Mouse (Mus musculus) olfactory bulb, adult 2 months (tissue): Measurements from ENCODE around the gene Nhsl1. TPM values are rescaled to one million over a fixed set of nuclear protein-coding genes. Genes with fewer than 3 reads are reported as not detected.

ENCODE experiments used
- H3K27ac ChIP-seq: fragments of 200-500 bp; 2 replicates; pipeline ENCODE4 v1.5.1; 2012; ENCODE audit warnings: low read depth, low read length; ENCODE audit not compliant: insufficient read depth
- H3K4me1 ChIP-seq: fragments of 200-500 bp; 2 replicates; pipeline ENCODE4 v1.6.1; 2012; ENCODE audit warnings: low read length; ENCODE audit not compliant: control insufficient read depth, insufficient read depth
- H3K4me3 ChIP-seq: fragments of 200-500 bp; 2 replicates; pipeline ENCODE4 v1.5.1; 2012; ENCODE audit warnings: mild to moderate bottlenecking, low read depth, low read length, moderate library complexity; ENCODE audit not compliant: insufficient read depth
- CTCF ChIP-seq: fragments of 200-500 bp; IDR thresholded peaks from 2 replicates; pipeline ENCODE4 v1.5.1; 2012; ENCODE audit warnings: low read depth, mild to moderate bottlenecking, low read length, moderate library complexity; ENCODE audit not compliant: insufficient read depth
- POLR2A ChIP-seq: fragments of 200-500 bp; IDR thresholded peaks from 2 replicates; pipeline ENCODE4 v1.6.1; 2012; ENCODE audit warnings: mild to moderate bottlenecking, low read depth, low read length, moderate library complexity; ENCODE audit not compliant: insufficient read depth
- WGBS: fragments of 180-500 bp; shearing (Covaris S2); methylation state at CpG from one replicate; pipeline ENCODE4 v1.1.7; 2018; 5-methylcytosine and 5-hydroxymethylcytosine counted together
- polyA plus RNA-seq: library from polyadenylated mRNA; stranded (reverse); fragments of >200 nt; gene quantifications from 2 replicates; pipeline ENCODE4 v1.2.4, GENCODE M21; 2012; ENCODE audit warnings: low replicate concordance; ENCODE audit not compliant: missing spikeins, insufficient read depth, insufficient read length

Gene Nhsl1
- polyA plus RNA-seq, 1 experiment = not detected

GRCm38 (mm10) chr10:18360175-18360574 lies 41.4 kb downstream of the Nhsl1 start:
- no peak overlapping the region for H3K27ac ChIP-seq
- 36% methylated on average over 6 of the region's 6 CpGs for WGBS
- no peak for TF ChIP-seq POLR2A
- no peak for TF ChIP-seq CTCF

GRCm38 (mm10) chr10:18365432-18365831 lies 46.6 kb downstream of the Nhsl1 start:
- 96% methylated on average over 6 of the region's 6 CpGs for WGBS
- H3K4me3 ChIP-seq = no peak overlapping the region
- TF ChIP-seq POLR2A = no peak
- no peak for TF ChIP-seq CTCF
- no peaks in the 10 kb centered on the region for H3K4me1 ChIP-seq
- no peak overlapping the region for H3K27ac ChIP-seq

More at GRCm38 (mm10) chr10:18360175-18360574, 41.4 kb downstream of the Nhsl1 start:
- Histone ChIP-seq H3K4me3 (no peak overlapping the region), H3K4me1 (no peaks in the 10 kb centered on the region)

DNA sequence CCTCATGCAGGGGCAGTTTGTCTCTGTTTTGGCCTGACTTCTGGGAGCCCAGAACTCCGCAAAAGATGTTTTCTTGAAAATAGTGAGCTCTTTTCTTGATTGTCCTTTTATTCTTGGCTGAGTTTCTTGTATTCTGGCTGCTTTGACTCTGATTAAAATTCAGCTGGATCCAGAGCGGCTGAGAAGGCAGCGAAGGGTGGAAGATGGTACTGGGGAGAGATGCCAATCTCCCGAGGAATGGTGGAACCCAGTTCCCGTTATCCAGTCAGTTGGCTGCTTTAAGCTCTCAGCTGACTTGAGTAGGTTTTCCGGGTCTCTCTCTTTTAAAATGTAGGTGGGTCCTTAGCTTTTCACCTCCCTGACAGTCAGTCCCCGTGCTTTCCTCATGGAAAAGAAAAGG lies 47.9 kb downstream of the Nhsl1 start:
- Histone ChIP-seq H3K4me1 (no peaks in the 10 kb centered on the region), H3K27ac (no peak overlapping the region), H3K4me3 (no peak overlapping the region)
- 36% methylated on average over 7 of the region's 7 CpGs for WGBS
- TF ChIP-seq CTCF (no peak), POLR2A (no peak)

- Histone ChIP-seq H3K4me1 (no peaks in the 10 kb centered on the region), H3K4me3 (no peak overlapping the region), H3K27ac (no peak overlapping the region)
- WGBS = 94% methylated on average over 8 of the region's 8 CpGs
- no peak for TF ChIP-seq CTCF
- no peak for TF ChIP-seq POLR2A
These were observed 49.3 kb downstream of the Nhsl1 start for GRCm38 (mm10) chr10:18368111-18368510.

DNA sequence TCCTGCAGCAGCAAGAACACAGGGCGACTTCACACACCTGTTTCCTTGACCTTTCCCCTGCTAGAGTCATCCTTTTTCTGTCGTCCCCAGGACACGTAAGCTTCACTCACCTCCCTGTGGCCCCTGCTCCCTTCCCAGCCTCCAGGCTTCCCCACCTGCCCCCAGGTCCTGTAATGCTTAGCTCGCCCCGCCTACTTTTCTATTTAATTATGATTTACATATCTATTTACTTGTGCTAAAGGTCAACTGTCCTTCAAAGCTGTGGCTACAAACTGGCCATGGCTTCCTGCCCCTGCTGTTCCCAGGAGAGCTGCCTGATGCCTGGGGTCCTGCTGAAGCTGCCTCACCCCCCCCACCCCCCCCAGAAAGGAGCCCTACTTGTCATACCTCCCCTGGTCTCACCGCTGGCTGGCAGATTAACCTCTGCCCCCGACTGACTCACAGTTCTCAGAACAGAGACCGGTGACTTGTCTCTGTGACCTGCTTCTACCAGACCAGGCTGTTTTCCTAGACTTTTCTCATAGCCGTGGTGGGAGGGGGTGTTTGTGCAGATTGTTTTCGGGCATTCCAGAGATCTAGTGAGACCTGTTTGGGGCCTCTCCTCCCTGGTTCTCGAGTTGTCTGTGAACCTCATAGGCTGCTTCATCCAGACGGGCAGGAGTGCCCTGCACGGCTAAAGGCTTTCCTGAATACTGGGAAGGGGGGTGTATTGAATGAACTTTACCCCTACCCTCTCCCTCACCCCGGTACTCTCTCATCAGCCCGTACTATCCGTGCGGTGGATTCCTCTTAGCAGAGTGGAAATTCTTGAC lies 51.9 kb downstream of the Nhsl1 start:
- Histone ChIP-seq H3K27ac (no peak overlapping the region), H3K4me3 (no peak overlapping the region), H3K4me1 (no peaks in the 10 kb centered on the region)
- TF ChIP-seq CTCF (no peak), POLR2A (no peak)
- 68% methylated on average over 17 of the region's 17 CpGs for WGBS

- no peak for TF ChIP-seq POLR2A
- TF ChIP-seq CTCF = no peak
- 50% methylated on average over 13 of the region's 13 CpGs for WGBS
- Histone ChIP-seq H3K27ac (no peak overlapping the region), H3K4me3 (no peak overlapping the region), H3K4me1 (no peaks in the 10 kb centered on the region)
These were observed 53.1 kb downstream of the Nhsl1 start for GRCm38 (mm10) chr10:18371866-18372265.

- H3K4me3 ChIP-seq = no peak overlapping the region
- no peak overlapping the region for H3K27ac ChIP-seq
- WGBS = 72% methylated on average over 3 of the region's 3 CpGs
- TF ChIP-seq POLR2A (no peak), CTCF (no peak)
- no peaks in the 10 kb centered on the region for H3K4me1 ChIP-seq
These were observed 56.5 kb downstream of the Nhsl1 start for GRCm38 (mm10) chr10:18375301-18375700.

- Histone ChIP-seq H3K27ac (no peak overlapping the region), H3K4me1 (no peaks in the 10 kb centered on the region), H3K4me3 (no peak overlapping the region)
- no peak for TF ChIP-seq CTCF
- TF ChIP-seq POLR2A = no peak
- WGBS = 63% methylated on average over 2 of the region's 2 CpGs
These were observed 66.0 kb downstream of the Nhsl1 start for GRCm38 (mm10) chr10:18384766-18385165.

DNA sequence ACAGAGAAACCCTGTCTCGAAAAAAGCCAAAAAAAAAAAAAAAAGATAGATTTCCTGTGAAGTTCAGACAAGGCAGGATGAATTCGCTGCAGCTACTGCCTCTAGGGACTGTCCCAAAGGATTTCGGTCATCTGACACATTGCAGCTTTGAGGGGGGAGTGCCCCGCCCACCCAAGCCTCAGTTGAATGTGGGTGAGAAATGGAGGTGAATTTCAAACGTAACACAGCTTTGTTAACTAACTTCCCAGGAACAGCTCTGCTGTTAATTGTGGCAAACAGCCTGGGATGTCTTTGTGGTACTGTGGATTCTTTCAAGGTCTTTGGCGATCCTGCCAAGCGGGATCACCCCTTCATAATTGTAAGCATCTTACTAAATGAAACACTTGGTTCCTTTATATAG lies 67.4 kb downstream of the Nhsl1 start:
- Histone ChIP-seq H3K4me1 (no peaks in the 10 kb centered on the region), H3K4me3 (no peak overlapping the region), H3K27ac (no peak overlapping the region)
- WGBS = 51% methylated on average over 7 of the region's 7 CpGs
- TF ChIP-seq POLR2A (no peak), CTCF (no peak)
